Mouse (Mus musculus) splenic B cell, adult 2 months (primary cell): ENCODE results near the gene Grrp1.
"Not testable (repeated sequence)": the region's sequence is repeated elsewhere in the genome, so short reads cannot be mapped to it uniquely, and the experiment has no call there.

Experiments used
- DNase-seq: peaks from one replicate; pipeline ENCODE4 v3.0.0-alpha.2; 2011; ENCODE audit warnings: low read depth, low spot score
- H3K27me3 ChIP-seq: 2 replicates; pipeline ENCODE4 v1.6.1; 2012; ENCODE audit warnings: mild to moderate bottlenecking, low read length, moderate library complexity, mixed read lengths; ENCODE audit not compliant: control insufficient read depth, poor library complexity, insufficient read depth, severe bottlenecking
- H3K36me3 ChIP-seq: 2 replicates; pipeline ENCODE4 v1.6.1; 2012; ENCODE audit warnings: mild to moderate bottlenecking, low read length, moderate library complexity, mixed read lengths; ENCODE audit not compliant: control insufficient read depth, poor library complexity, insufficient read depth, severe bottlenecking

Grrp1 gene

DNA sequence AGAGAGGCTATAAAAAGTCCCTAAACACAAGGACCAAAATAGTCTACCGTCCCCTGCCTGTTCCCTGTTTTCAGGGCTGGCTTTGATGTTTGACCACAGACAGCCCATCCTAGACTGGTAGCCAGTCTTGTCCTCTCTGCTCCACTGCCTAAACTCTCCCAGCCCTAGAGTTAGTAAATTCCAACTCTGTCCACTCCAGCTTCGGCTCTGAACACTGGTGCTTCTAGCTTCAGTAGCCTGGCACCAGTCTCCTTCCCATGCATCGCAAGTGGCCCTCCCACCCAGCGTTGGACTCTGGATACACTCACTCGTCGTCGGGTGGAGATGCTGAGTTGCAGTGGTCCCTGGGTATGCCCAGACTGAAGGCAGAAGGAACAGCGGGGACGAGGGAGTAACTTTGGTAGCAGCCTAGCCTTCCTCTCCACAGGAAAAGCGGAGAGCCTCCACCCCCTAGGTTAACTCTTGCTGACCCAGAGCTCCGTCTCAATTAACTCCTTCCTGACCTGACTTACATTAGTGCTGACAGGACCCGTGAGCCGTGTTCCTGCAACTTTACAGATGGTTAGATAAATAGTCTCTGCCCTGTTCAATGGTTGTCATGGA, at the start of gene Grrp1:
Grrp1 (minus strand) TSS at position 385 of the 603 bp plus-strand sequence.
- H3K27me3 ChIP-seq, result peaks cover 2% of the 10 kb centered on the region; the same call in 1 of the 2 replicates
- no peak for DNase-seq
- no peaks in the 10 kb centered on the region for H3K36me3 ChIP-seq

DNA sequence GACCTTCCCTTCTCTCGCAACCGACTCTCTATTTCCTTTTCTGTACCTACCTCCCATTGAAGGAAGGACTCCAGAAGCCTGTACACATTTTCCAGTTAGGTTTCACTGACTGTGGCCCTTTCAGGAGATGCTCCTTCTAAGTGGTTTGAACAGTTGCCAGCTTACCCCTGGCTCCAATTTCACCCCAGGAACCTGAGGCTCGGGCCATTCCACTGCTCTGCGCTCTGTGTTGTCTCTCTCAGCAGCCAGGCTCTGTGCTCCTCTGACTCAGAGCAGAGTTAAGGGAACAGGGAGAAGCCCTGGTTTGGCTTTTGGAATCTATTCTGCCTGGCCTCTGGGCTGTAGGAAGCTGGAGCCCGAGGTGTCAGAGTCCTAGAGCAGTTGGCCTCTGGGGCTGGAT, 48.2 kb upstream of the Grrp1 start:
- DNase-seq, result no peak
- Histone ChIP-seq H3K36me3 (no peaks in the 10 kb centered on the region), H3K27me3 (no peaks in the 10 kb centered on the region)

DNA sequence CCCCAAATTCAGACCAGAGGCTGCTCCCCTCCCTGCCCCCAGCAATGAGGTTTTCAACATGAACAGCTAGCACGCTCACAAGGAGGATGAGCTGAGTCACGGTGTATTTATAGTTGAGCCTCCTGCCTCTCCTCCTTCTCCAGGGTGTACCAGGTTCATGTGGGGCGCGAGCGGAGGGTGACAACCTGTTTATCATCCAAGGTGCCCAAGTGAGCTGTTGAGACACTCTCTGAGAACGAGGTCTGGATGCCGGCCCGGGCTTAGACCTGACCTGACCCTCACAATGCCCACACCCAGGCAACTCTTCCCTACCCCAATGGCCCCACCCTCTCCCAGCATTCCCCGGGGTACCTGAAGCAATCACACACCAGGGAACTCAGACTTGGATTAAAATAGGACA, 46.4 kb upstream of the Grrp1 start:
- H3K27me3 ChIP-seq, result no peaks in the 10 kb centered on the region
- no peak for DNase-seq
- H3K36me3 ChIP-seq, result no peaks in the 10 kb centered on the region

DNA sequence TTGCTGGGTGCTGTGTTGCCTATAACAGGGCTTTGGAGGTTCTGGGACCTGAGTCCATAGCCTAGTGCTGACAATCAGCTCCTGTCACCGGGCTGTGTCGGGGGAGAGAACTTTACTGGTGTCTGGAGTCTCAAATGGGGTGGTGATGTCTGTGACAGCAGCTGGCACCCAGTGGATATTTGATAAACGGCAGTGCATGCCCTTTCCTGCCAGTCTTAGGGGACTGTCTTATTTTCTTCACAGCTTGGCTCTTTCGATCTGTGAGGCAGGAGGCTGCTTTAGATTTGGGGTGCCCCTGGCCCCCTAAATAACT, 45.5 kb upstream of the Grrp1 start:
- Histone ChIP-seq H3K27me3 (no peaks in the 10 kb centered on the region), H3K36me3 (no peaks in the 10 kb centered on the region)
- DNase-seq, result no peak

DNA sequence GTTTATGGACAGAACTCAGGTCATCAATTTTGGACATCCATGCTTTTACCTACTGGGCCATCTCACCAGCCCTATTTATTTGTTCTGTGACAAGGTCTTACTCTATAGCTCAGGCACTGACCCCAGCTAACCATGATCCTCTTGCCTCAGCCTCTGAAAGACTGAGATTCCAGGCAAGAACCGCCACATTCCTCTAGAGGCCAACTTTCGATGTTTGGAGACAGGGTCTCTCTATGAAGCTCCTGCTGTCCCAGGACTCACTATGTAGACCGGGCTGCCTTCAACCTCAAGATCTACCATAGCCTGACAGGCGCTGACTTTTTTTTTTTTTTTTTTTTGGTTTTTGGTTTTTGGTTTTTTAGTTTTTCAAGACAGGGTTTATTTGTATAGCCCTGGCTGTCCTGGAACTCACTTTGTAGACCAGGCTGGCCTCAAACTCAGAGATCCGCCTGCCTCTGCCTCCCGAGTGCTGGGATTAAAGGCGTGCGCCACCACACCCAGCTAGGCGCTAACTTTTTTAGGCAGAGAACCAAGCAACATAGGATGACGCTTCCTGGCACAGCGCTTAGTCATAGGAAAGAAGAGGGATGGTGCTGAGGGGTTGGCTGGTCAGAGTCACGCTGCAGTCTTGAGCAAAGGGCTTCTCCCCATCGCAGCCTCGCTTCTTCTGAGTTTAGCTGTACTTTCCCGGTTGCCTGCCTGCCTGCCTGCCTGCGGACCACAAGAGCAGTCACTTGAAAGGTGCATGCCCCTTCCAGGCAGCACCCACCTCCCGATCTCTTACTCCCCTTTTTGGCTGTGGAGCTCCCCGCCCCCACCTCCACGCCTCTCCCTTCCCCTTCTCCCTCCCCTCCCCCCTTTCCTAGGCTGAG, 45.0 kb upstream of the Grrp1 start:
- Histone ChIP-seq H3K27me3 (no peaks in the 10 kb centered on the region), H3K36me3 (no peaks in the 10 kb centered on the region)
- DNase-seq, result no peak

DNA sequence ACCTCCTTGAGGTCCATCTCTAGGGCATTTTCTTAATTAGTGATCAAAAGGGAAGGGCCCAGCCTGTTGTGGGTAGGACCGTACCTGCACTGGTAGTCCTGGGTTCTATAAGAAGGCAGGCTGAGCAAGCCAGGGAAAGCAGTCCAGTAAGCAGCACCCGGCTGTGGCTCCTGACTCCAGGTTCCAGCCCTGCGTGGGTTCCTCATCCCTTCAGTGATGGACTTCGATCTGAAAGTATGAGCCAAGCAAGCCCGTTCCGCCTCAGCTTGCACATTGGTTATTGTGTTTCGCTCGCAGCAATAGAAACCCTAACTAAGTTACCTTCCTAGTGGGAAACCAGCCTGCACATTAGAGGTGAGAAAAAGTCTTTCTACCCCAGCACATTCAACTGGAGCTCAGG, 43.5 kb upstream of the Grrp1 start:
- Histone ChIP-seq H3K27me3 (no peaks in the 10 kb centered on the region), H3K36me3 (no peaks in the 10 kb centered on the region)
- no peak for DNase-seq

DNA sequence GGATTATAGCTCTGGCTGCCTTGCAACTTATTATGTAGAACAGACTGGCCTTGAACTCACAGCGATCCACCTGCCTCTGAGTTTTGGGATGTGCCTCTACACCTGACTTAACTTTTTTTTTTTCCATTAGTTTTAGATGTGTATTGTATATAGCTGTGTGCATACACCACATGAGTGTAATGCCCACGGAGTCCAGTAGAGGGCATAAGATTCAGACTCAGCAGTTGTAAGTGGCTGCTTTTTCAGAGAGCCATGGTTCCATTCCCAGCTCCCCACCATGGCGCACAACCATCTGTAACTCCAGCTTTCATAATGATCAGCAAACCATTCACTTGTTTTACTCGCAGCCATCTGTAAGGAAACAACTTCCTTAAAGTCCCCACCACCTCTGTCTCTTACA, 42.6 kb upstream of the Grrp1 start:
- H3K36me3 ChIP-seq, result no peaks in the 10 kb centered on the region
- H3K27me3 ChIP-seq, result no peaks in the 10 kb centered on the region
- DNase-seq, result peak; percentile 28

DNA sequence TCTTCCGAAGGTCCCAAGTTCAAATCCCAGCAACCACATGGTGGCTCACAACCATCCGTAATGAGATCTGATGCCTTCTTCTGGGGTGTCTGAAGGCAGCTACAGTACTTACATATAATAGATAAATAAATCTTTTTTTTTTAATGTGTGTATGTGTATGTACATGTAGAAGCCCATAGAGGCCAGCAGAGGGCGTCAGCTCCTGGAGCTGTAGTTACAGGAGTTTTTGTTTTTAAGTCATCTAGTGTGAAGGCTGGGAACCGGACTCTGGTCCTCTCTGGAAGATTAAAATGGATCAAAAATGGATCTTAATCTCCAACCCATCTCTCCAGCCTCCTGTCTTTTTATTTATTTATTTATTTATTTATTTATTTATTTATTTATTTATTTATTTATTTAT, 42.2 kb upstream of the Grrp1 start:
- not testable (repeated sequence) for H3K27me3 ChIP-seq, H3K36me3 ChIP-seq, DNase-seq

DNA sequence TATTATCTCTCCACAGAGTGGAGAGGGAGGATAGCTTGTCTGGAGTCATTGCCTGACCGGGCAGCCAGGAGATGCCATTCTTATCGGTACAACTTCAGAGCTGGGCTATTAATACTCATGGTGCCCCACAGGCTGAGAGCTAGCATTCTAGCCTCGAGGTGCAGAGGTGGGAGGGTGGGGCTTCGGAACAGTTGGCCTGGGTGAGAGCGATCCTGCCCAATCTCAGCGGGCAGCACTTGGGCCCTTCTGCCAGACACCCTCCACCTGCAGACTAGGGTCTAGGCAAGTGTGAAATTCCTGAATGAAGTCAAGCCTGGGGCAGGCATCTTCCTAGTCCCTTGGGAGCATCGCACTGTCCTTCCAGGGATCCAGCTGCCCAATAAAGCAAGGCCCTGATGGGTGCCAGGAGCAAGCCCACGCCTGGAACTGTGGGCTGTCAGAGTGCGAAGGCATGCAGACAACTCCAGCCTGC, 39.8 kb upstream of the Grrp1 start:
- Histone ChIP-seq H3K27me3 (no peaks in the 10 kb centered on the region), H3K36me3 (no peaks in the 10 kb centered on the region)
- DNase-seq, result no peak

DNA sequence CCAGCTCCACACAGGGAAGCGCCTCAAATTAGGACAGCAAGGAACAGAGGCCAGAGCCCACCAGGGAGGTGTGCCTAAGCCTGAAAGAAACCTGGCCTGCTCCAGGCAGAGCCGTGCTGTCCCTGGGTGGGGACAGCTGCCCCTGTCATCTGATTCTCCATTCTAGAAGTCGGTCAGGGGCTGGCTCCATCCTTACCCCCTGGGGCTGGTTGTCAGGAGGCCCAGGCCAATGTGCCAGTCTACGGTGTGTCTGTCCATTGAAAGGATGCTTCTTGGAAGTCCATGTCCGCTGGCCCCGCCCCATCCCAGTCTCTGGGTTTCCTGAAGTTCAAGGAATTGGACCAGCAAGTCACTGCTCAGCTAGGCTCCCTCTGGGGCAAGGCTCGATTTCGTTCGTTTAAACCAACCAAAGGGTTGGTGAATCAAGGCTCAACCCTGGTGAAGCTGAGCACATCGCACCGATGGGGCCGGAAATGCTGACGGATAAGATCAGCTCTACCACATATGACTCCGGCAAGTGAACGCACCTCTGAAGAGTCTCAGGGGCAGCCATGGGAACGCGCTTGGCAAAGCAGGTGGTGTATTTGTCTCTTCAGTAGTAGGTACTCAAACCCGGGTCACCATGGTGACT, 39.3 kb upstream of the Grrp1 start:
- no peaks in the 10 kb centered on the region for H3K36me3 ChIP-seq
- H3K27me3 ChIP-seq, result no peaks in the 10 kb centered on the region
- DNase-seq, result no peak

DNA sequence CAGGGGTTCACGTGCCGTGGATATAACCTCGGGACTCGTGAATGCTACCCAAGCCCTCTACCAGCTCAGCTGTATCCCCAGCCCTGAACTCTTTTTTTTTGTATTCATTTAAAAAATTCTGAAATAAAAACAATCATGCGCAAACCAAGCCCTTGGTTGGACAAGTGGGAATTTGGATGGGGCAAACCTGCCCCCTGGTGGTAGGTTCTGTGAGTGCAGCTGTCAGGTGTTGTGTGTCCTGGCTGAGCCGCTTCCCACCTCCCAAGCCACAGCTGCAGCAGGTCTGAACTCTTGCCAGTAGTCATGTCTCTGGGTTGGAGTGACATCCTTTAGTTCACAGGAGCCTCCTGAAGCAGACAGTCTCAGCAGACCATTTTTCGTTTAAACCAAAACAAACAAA, 38.2 kb upstream of the Grrp1 start:
- H3K27me3 ChIP-seq, result no peaks in the 10 kb centered on the region
- H3K36me3 ChIP-seq, result no peaks in the 10 kb centered on the region
- peak; percentile 90 for DNase-seq

DNA sequence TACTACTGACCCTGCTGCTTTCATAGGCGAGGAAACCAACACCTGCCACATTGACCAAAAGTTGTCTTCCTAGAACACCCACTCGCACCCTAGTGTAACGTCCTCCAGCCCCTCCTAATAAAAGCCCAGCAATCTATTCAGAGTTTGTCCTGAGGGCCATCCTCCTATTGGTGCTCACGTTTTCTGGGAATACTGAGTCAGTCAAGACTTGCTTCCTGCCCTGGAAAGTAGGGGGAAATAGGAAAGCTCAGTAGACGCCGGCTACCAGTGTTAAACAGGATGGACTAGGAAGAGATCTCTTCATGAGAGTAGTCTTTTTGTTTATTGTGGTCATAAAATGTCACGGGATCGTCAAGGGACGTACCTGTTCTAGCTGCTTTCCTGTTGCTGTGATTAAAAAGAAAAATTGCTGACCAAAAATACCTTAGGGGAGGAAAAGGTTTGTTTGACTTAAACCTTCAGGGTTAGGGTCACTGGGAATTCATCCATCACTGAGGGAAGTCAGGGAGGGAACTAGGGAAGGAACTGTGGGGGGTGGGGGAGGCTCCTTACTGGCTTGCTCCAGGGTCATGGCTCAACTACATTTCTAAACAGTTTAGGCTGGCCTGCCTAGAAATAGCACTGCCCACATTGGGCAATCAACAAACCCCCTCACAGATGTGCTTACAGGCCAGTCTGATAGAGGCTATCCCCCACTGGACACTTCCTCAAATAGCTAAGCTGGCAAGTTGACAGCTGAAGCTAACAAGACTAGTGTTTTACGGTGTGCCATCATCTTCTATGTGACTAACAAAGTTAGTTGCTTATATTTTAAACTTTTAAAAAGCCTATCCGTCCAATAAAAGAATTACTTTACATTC, 34.7 kb upstream of the Grrp1 start:
- H3K27me3 ChIP-seq, result no peaks in the 10 kb centered on the region
- peaks cover under 1% of the 10 kb centered on the region; the same call in 1 of the 2 replicates for H3K36me3 ChIP-seq
- DNase-seq, result no peak

DNA sequence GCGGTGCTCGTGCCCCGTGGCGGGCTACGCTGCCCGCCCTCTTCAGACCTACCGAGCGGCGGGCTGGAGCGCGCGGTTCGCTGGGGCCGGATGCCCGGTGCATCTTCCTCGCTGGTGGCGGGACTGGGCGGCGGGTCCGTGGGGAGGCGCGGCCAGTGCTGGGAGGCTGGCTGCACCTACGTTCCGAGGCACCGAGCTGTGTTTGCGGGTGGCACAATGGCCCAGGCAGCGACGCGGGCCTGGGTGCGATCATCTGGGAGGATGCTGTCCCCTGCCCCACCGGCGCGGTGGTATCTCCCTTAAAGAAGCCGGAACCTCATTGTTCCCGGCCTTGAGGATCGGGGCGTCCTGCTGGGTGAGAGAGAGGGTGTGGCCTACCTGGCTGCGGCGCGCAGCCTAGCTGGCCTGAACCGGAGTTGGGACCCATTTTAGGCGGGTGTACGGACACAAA, 33.7 kb upstream of the Grrp1 start, which contains the start of gene Pdik1l:
Pdik1l (minus strand) TSS at position 321 of the 451 bp plus-strand sequence.
- Histone ChIP-seq H3K36me3 (peaks cover 1% of the 10 kb centered on the region; the same call in 1 of the 2 replicates), H3K27me3 (no peaks in the 10 kb centered on the region)
- peak; percentile 81 for DNase-seq

DNA sequence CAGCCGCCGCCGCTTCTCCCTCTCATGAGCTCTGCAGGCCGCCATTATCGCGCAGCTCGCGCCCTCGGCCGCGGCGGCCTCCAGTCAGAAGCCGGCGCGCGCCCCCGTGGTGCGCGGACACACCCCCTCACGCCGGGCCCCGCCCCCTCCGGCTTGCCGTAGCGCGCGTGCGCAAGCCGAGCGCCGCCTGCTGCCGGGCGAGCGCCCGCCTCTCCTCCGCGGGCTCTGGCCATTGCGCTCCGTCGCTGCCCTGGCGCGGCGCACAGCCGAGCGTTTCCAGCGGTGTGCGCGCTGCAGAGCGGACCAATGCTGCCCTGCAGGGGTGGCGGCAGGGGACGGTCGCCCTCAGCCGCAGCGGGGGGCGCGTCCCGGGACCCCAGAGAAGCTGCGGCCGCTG, 33.3 kb upstream of the Grrp1 start:
- no peaks in the 10 kb centered on the region for H3K27me3 ChIP-seq
- peaks cover 1% of the 10 kb centered on the region; the same call in 1 of the 2 replicates for H3K36me3 ChIP-seq
- DNase-seq, result peak; percentile 95
